Mouse (Mus musculus) kidney, adult 2 months (tissue): Measurements from ENCODE around the gene Lpp. TPM values are rescaled to one million over a fixed set of nuclear protein-coding genes. Genes with fewer than 3 reads are reported as not detected.

Experiments used
- DNase-seq: peaks from one replicate; pipeline ENCODE4 v3.0.0; 2021
- H3K27ac ChIP-seq: fragments of 200-500 bp; 2 replicates; pipeline ENCODE4 v1.5.1; 2012; ENCODE audit warnings: low read depth, low read length, control low read depth, inconsistent platforms; ENCODE audit not compliant: insufficient read depth
- H3K27me3 ChIP-seq: fragments of 200-500 bp; replicated peaks from 2 replicates; pipeline ENCODE4 v1.6.1; 2012; ENCODE audit warnings: mild to moderate bottlenecking, moderate library complexity, low read length, inconsistent platforms; ENCODE audit not compliant: control insufficient read depth, insufficient read depth
- H3K36me3 ChIP-seq: fragments of 200-500 bp; 2 replicates; pipeline ENCODE4 v1.6.1; 2012; ENCODE audit warnings: mild to moderate bottlenecking, moderate library complexity, low read length, inconsistent platforms; ENCODE audit not compliant: control insufficient read depth, insufficient read depth
- H3K4me1 ChIP-seq: fragments of 200-500 bp; 2 replicates; pipeline ENCODE4 v1.6.1; 2011; ENCODE audit warnings: low read length; ENCODE audit not compliant: control insufficient read depth, insufficient read depth
- H3K4me3 ChIP-seq: fragments of 200-500 bp; 2 replicates; pipeline ENCODE4 v1.5.1; 2011; ENCODE audit warnings: mild to moderate bottlenecking, low read depth, low read length, control low read depth; ENCODE audit not compliant: insufficient read depth
- CTCF ChIP-seq: fragments of 200-500 bp; conservative IDR thresholded peaks from 2 replicates; pipeline ENCODE4 v1.5.1; 2011; ENCODE audit warnings: low read depth, mild to moderate bottlenecking, control low read depth, low read length, moderate library complexity, mixed read lengths; ENCODE audit not compliant: insufficient read depth, insufficient read length
- POLR2A ChIP-seq: fragments of 200-500 bp; IDR thresholded peaks from one replicate; pipeline ENCODE4 v1.6.1; 2011; ENCODE audit warnings: low read depth, low read length, control low read depth
- WGBS: fragments of 180-500 bp; shearing (Covaris S2); methylation state at CpG from one replicate; pipeline ENCODE4 v1.1.7; 2018; 5-methylcytosine and 5-hydroxymethylcytosine counted together
- polyA plus RNA-seq: library from polyadenylated mRNA; depleted of rRNA; stranded (reverse); fragments of >200 nt; gene quantifications from 2 replicates; pipeline ENCODE4 v1.2.3, GENCODE M21; 2012

Lpp gene
- polyA plus RNA-seq, 1 experiment: 15.9 TPM

DNA sequence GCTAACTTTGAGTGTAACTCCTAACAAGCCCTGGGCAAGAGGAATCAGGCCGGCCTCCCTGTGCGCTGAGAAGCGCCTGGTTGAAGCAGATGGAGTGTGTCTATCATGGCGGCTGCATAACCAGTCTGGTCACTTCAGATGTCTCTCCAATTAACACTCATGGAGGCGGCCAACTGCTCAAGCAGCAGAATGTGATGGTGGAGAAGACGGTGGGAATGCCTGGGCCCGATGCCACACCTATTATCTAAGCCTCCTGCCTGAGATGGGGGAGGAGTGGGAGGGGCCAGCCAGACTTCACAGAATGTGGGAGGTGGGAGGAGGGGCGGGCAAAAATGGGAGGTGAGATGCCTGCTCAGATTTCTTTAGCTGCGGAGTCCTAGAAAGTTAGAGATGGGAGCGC, 646.6 kb downstream of the Lpp start:
- 70% methylated on average over 10 of the region's 10 CpGs for WGBS
- Histone ChIP-seq H3K27me3 (no peaks in the 10 kb centered on the region), H3K27ac (no peak overlapping the region), H3K4me1 (peaks cover 2% of the 10 kb centered on the region; the same call in 1 of the 2 replicates), H3K4me3 (no peak overlapping the region), H3K36me3 (no peaks in the 10 kb centered on the region)
- no peak for DNase-seq
- TF ChIP-seq CTCF (no peak), POLR2A (no peak)

DNA sequence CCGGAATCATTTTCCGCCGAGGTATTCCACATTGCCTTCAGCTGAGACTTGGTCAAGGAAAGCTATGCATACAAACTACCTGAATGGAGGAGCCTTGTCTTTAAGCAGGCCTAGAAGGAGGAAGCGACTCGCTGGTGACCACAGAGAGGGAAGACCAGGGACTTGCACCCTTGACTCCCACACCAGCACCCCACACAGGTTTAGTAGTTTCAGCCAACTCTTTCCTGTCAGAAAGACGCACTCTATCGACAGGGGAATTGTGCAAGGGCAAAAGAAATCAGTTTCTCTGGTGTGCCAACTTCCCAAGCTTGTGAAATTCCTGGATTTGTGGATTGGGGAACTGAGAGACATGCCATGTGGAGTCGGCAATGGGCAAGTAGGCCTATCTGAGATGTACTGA, 647.9 kb downstream of the Lpp start:
- no peaks in the 10 kb centered on the region for H3K36me3 ChIP-seq
- DNase-seq: no peak
- no peaks in the 10 kb centered on the region for H3K27me3 ChIP-seq
- H3K4me1 ChIP-seq: peaks cover 2% of the 10 kb centered on the region; the same call in 1 of the 2 replicates
- WGBS: 86% methylated on average over 8 of the region's 8 CpGs
- no peak overlapping the region for H3K27ac ChIP-seq
- TF ChIP-seq POLR2A (no peak), CTCF (no peak)
- H3K4me3 ChIP-seq: no peak overlapping the region

DNA sequence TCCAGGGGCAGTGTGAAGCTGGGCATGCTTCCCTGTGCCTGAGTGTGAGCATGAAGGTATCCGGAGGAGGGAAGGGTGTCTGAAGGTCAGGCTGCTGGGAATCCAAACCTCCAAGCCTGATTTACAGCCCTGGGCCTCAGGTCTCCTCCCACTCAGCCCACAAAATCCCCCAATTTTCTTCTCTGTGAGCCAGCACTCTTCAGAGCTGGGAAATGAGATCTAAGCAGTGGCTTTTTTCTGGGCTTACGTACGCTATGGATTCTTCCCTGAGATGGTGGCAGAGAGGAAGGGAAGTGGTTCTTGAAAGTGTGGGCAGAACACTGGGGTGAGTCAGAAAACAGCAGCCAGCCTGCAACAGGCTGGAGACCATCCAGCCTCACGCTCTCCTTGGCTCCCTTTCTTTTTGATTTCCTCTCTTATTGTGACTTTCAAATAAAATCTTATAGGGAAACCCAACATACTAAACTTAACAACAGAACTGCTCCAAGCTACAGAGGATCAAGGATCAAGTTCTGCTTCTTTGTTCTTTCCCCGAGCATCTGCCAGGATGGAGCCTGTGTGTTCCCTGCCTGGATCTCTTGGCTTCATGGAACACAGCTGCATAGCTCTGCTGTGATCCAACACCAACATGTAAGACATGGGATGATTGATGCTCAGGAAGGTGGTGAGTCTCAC, 648.7 kb downstream of the Lpp start:
- Histone ChIP-seq H3K27me3 (no peaks in the 10 kb centered on the region), H3K4me1 (peaks cover 2% of the 10 kb centered on the region; the same call in 1 of the 2 replicates), H3K4me3 (no peak overlapping the region), H3K36me3 (no peaks in the 10 kb centered on the region), H3K27ac (no peak overlapping the region)
- WGBS: 55% methylated on average over 5 of the region's 5 CpGs
- TF ChIP-seq POLR2A (no peak), CTCF (no peak)
- DNase-seq: peak; percentile 22
